Mouse (Mus musculus): Measurements from ENCODE around the gene Rprd1b.

DNA sequence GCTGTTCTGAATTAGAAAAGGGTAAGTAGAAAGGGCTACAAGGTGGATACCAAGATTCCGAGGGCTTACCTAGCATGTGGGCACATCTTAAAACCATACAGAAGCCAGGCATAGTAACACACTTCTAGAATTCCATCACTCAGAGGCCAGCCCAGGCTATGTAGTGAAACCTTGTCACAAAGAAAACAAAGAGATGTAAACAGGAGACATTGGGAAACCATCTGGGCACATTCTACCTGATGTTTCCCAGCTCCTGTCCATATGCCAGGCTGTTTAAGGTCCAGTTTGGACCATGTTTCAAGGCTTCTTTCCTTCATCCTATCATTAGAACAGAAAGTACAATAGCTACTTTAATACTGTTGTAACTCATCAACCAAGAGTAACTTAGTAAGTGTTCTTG is 9.3 kb downstream of the Rprd1b start:
- TF ChIP-seq CTCF (IDR thresholded peaks at IDR 0.05; ENCODE audit: control insufficient read depth, insufficient read depth, insufficient read length) (no peak), USF1 (IDR thresholded peaks at IDR 0.05; ENCODE audit: low read depth) (no peak), MYOD1 (IDR thresholded peaks at IDR 0.05; ENCODE audit: control insufficient read depth, insufficient read length, low read depth) (no peak)

Data from C2C12 (cell line).